In genomic region chr6:67144946-67145716, GRCm38 (mm10) we compare ENCODE assay signal across 17 mouse cellular contexts.
DNase-seq lines count a peak whose midpoint lies in the region; ATAC-seq and TF ChIP-seq lines count a peak whose summit lies in the region.
"Had no signal": no experiment of that assay in that cellular context is flagged by ENCODE, and none has a peak within 500 bp of the region (broad histone marks: within the 10 kb centered on the region; RNA-seq: fewer than 3 reads in every experiment).

No protein-coding gene starts in this region.

- 52% methylated on average over 13 of the region's 13 CpGs for WGBS in intestine, embryonic 16.5 days
- WGBS in intestine, embryonic 15.5 days: 54% methylated on average over 13 of the region's 13 CpGs
- WGBS in lung, adult 2 months: 58% methylated on average over 13 of the region's 13 CpGs
- 61% methylated on average over 13 of the region's 13 CpGs for WGBS in limb, embryonic 10.5 days

- DNase-seq in ES-CJ7 (ENCODE audit: low read depth, low spot score): peak; percentile 83
- peak; percentile 55 for DNase-seq in lung, adult 2 months
- peak; percentile 48 to 78 for DNase-seq in lung, postnatal 4 days
- no peak for DNase-seq in cerebellum, postnatal 10 days
- no peak for DNase-seq in right cerebral cortex, postnatal 10 days (ENCODE audit: low spot score in 2 of 2)
- no peak for DNase-seq in limb, embryonic 10.5 days (ENCODE audit: low spot score)
- DNase-seq: cerebellum, adult 11 months; embryo, embryonic 11 days; kidney, adult 8-10 months; layer of hippocampus, adult 9-11 months; right cerebral cortex, postnatal 4 days had no signal

- no peaks in the 10 kb centered on the region for H3K36me3 ChIP-seq in intestine, embryonic 16.5 days (ENCODE audit: control insufficient read depth, insufficient read depth, low read length)
- H3K36me3 ChIP-seq in intestine, embryonic 15.5 days: no peaks in the 10 kb centered on the region
- H3K36me3 ChIP-seq in limb, embryonic 10.5 days: no peaks in the 10 kb centered on the region
- H3K36me3 ChIP-seq: hindbrain, embryonic 15.5 days; neural tube, embryonic 12.5 days had no signal

- TF ChIP-seq CTCF in lung, adult 2 months (IDR thresholded peaks at IDR 0.05; ENCODE audit: insufficient read depth, low read length): no peak

- H3K27ac ChIP-seq in intestine, embryonic 16.5 days (ENCODE audit: low read length): peak overlapping the region; percentile 35; the same call in 1 of the 2 replicates
- no peak overlapping the region for H3K27ac ChIP-seq in intestine, embryonic 15.5 days
- no peak overlapping the region for H3K27ac ChIP-seq in limb, embryonic 10.5 days
- H3K27ac ChIP-seq: hindbrain, embryonic 15.5 days; neural tube, embryonic 12.5 days had no signal

- peaks cover 18% of the 10 kb centered on the region for H3K4me1 ChIP-seq in intestine, embryonic 16.5 days (ENCODE audit: control insufficient read depth, insufficient read depth, low read length)
- peaks cover 8% of the 10 kb centered on the region; the same call in 1 of the 2 replicates for H3K4me1 ChIP-seq in intestine, embryonic 15.5 days (replicated peaks)
- H3K4me1 ChIP-seq in lung, adult 2 months (ENCODE audit: control insufficient read depth, insufficient read depth, low read length): no peaks in the 10 kb centered on the region; the same call in 1 of the 2 replicates
- H3K4me1 ChIP-seq in limb, embryonic 10.5 days: peaks cover 19% of the 10 kb centered on the region
- H3K4me1 ChIP-seq: hindbrain, embryonic 15.5 days; neural tube, embryonic 12.5 days had no signal

- H3K27me3 ChIP-seq in intestine, embryonic 16.5 days (replicated peaks; ENCODE audit: control insufficient read depth, insufficient read depth, low read length): no peaks in the 10 kb centered on the region
- H3K27me3 ChIP-seq in intestine, embryonic 15.5 days (replicated peaks): no peaks in the 10 kb centered on the region
- H3K27me3 ChIP-seq in limb, embryonic 10.5 days (ENCODE audit: low read depth, poor library complexity, severe bottlenecking): no peaks in the 10 kb centered on the region
- H3K27me3 ChIP-seq: hindbrain, embryonic 15.5 days; neural tube, embryonic 12.5 days had no signal

- no peak overlapping the region for H3K4me3 ChIP-seq in intestine, embryonic 16.5 days (ENCODE audit: low read length)
- H3K4me3 ChIP-seq in intestine, embryonic 15.5 days (replicated peaks): no peak overlapping the region
- no peak overlapping the region for H3K4me3 ChIP-seq in lung, adult 2 months (replicated peaks; ENCODE audit: extremely low read depth, low read depth, low read length)
- no peak overlapping the region for H3K4me3 ChIP-seq in limb, embryonic 10.5 days
- H3K4me3 ChIP-seq: hindbrain, embryonic 15.5 days; neural tube, embryonic 12.5 days had no signal

- ATAC-seq in intestine, embryonic 16.5 days: no peak
- ATAC-seq in intestine, embryonic 15.5 days: no peak
- ATAC-seq: forebrain, embryonic 14.5 days had no signal

- H3K4me2 ChIP-seq in intestine, embryonic 16.5 days (ENCODE audit: low read depth, low read length): no peak overlapping the region
- H3K4me2 ChIP-seq in intestine, embryonic 15.5 days (replicated peaks): no peak overlapping the region
- H3K4me2 ChIP-seq: heart, embryonic 11.5 days; hindbrain, embryonic 15.5 days; neural tube, embryonic 12.5 days had no signal

- H3K9ac ChIP-seq in intestine, embryonic 16.5 days (ENCODE audit: low read depth, low read length): no peak overlapping the region
- H3K9ac ChIP-seq in intestine, embryonic 15.5 days: no peak overlapping the region
- H3K9ac ChIP-seq: hindbrain, embryonic 15.5 days; neural tube, embryonic 12.5 days had no signal

- no peak for TF ChIP-seq POLR2A in lung, adult 2 months (IDR thresholded peaks at IDR 0.05; ENCODE audit: borderline replicate concordance, extremely low read depth, low read depth, low read length)

- no peaks in the 10 kb centered on the region for H3K9me3 ChIP-seq in intestine, embryonic 16.5 days (ENCODE audit: control insufficient read depth, low read length)
- no peaks in the 10 kb centered on the region for H3K9me3 ChIP-seq in intestine, embryonic 15.5 days
- no peaks in the 10 kb centered on the region for H3K9me3 ChIP-seq in limb, embryonic 10.5 days (replicated peaks)
- H3K9me3 ChIP-seq: hindbrain, embryonic 15.5 days; neural tube, embryonic 12.5 days had no signal

Comparison
In these comparisons a context has a peak if more than half of its experiments do, and no peak if none do; other contexts are left out.
1. DNase-seq: peak in ES-CJ7 (single experiment), lung, adult 2 months (single experiment) and lung, postnatal 4 days (2 of 2); none in cerebellum, postnatal 10 days (0 of 2), right cerebral cortex, postnatal 10 days (0 of 2) and limb, embryonic 10.5 days (single experiment).